Mouse (Mus musculus) megakaryocyte, embryonic 14.5 days (primary cell): ENCODE data around the gene Medag.

ENCODE experiments used
- FLI1 ChIP-seq: IDR thresholded peaks from 2 replicates; pipeline ENCODE4 v1.6.1; 2012; ENCODE audit warnings: low read length, inconsistent platforms, mixed read lengths
- GATA1 ChIP-seq: IDR thresholded peaks from 3 replicates; pipeline ENCODE4 v1.6.1; 2012; ENCODE audit warnings: mixed read lengths, low read length, inconsistent platforms, borderline replicate concordance

- no peak for TF ChIP-seq GATA1
- TF ChIP-seq FLI1: no peak
These were observed 1.1 kb downstream of the Medag start for GRCm38 (mm10) chr5:149412671-149413070.
